Mouse (Mus musculus) heart, adult 18-20 months (tissue): ENCODE measurements around the gene Sf3b6. TPM values are rescaled to one million over a fixed set of nuclear protein-coding genes. Genes with fewer than 3 reads are reported as not detected.
A peak's percentile ranks its signal among the peaks of the same experiment; 100 is the strongest.

Experiments used
- DNase-seq, 2 experiments: peaks; one replicate each; pipeline ENCODE4 v3.0.0; 2021 to 2022; ENCODE audit warnings: mixed read lengths in 1 of 2
- total RNA-seq, 2 experiments: library from RNA; stranded (reverse); gene quantifications; 2 replicates each; pipeline ENCODE4 v1.2.3; 2021

Gene Sf3b6
- total RNA-seq, 2 experiments from 2014 or later: 41.5 TPM

- DNase-seq: peak in 1 of 2 experiments; percentile 36
Observed at GRCm38 (mm10) chr12:4840010-4840409, 22.7 kb downstream of the Sf3b6 start.

GRCm38 (mm10) chr12:4840741-4841140, 23.4 kb downstream of the Sf3b6 start:
- DNase-seq: peak; percentile 38 to 40

GRCm38 (mm10) chr12:4841392-4841887, 24.1 kb downstream of the Sf3b6 start, which contains the start of gene Fkbp1b:
Fkbp1b (minus strand) TSS chr12:4841591.
- peak; percentile 58 to 60 for DNase-seq

- DNase-seq: no peak
Observed at GRCm38 (mm10) chr12:4842456-4842855, 25.1 kb downstream of the Sf3b6 start.

GRCm38 (mm10) chr12:4842890-4843597, 25.7 kb downstream of the Sf3b6 start, which contains the start of gene Wdcp:
Wdcp (plus strand) TSS chr12:4843303.
- DNase-seq: peak; percentile 94 to 96

- DNase-seq: peak; percentile 34 to 62
Observed at GRCm38 (mm10) chr12:4843741-4844140, 26.4 kb downstream of the Sf3b6 start.

- peak in 1 of 2 experiments; percentile 42 for DNase-seq
Observed at GRCm38 (mm10) chr12:4856160-4856559, 38.8 kb downstream of the Sf3b6 start.

GRCm38 (mm10) chr12:4856834-4857233, 39.5 kb downstream of the Sf3b6 start:
- no peak for DNase-seq

GRCm38 (mm10) chr12:4859241-4859914, 42.0 kb downstream of the Sf3b6 start:
- no peak for DNase-seq

- no peak for DNase-seq
Observed at GRCm38 (mm10) chr12:4862672-4863071, 45.3 kb downstream of the Sf3b6 start.

GRCm38 (mm10) chr12:4863654-4864337, 46.5 kb downstream of the Sf3b6 start:
- DNase-seq: peak; percentile 47 to 50

- DNase-seq: no peak
Observed at GRCm38 (mm10) chr12:4864338-4864690, 47.0 kb downstream of the Sf3b6 start.

GRCm38 (mm10) chr12:4868924-4869323, 51.6 kb downstream of the Sf3b6 start:
- no peak for DNase-seq

GRCm38 (mm10) chr12:4871260-4871659, 53.9 kb downstream of the Sf3b6 start:
- DNase-seq: no peak

GRCm38 (mm10) chr12:4872273-4872672, 54.9 kb downstream of the Sf3b6 start:
- DNase-seq: no peak

GRCm38 (mm10) chr12:4872983-4873477, 55.7 kb downstream of the Sf3b6 start:
- no peak for DNase-seq

- DNase-seq: no peak
Observed at GRCm38 (mm10) chr12:4873531-4873930, 56.2 kb downstream of the Sf3b6 start.

- peak; percentile 71 to 77 for DNase-seq
Observed at GRCm38 (mm10) chr12:4874161-4874927, 57.0 kb downstream of the Sf3b6 start, which contains the start of gene Mfsd2b. Mfsd2b (minus strand) TSS chr12:4874359.

- DNase-seq: no peak
Observed at GRCm38 (mm10) chr12:4875623-4876022, 58.3 kb downstream of the Sf3b6 start.
